Mouse (Mus musculus) kidney, embryonic 14.5 days (tissue): ENCODE measurements at regions not wholly inside any gene's neighbourhood (a gene's known extent, or its start where the extent isn't known, plus 50 kb on each side); places are given as distances from the start of the nearest gene placed in this dataset.

Source experiments
- ATAC-seq: fragments of 200-750 bp; cut with Nextera tagmentation; 2 replicates; pipeline ENCODE4 v1.8.0; 2017; ENCODE audit warnings: moderate number of reproducible peaks, mild to moderate bottlenecking, moderate TSS enrichment, moderate library complexity; ENCODE audit not compliant: low FRiP score, low TSS enrichment
- H3K27ac ChIP-seq: fragments of 300-500 bp; sonication (generic); 2 replicates; pipeline ENCODE4 v1.5.1; 2014; ENCODE audit warnings: low read depth, mild to moderate bottlenecking, low read length, moderate library complexity, mixed read lengths
- H3K27me3 ChIP-seq: fragments of 300-500 bp; sonication (generic); 2 replicates; pipeline ENCODE4 v1.6.1; 2014; ENCODE audit warnings: mild to moderate bottlenecking, low read length; ENCODE audit not compliant: control insufficient read depth, insufficient read depth
- H3K36me3 ChIP-seq: fragments of 300-500 bp; sonication (generic); 2 replicates; pipeline ENCODE4 v1.6.1; 2014; ENCODE audit warnings: low read length, mixed read lengths; ENCODE audit not compliant: control insufficient read depth, insufficient read depth
- H3K4me1 ChIP-seq: fragments of 300-500 bp; sonication (generic); 2 replicates; pipeline ENCODE4 v1.6.1; 2014; ENCODE audit warnings: low read length, mixed read lengths; ENCODE audit not compliant: control insufficient read depth, insufficient read depth
- H3K4me2 ChIP-seq: fragments of 300-500 bp; sonication (generic); replicated peaks from 2 replicates; pipeline ENCODE4 v1.6.1; 2014; ENCODE audit warnings: low read depth, mild to moderate bottlenecking, low read length
- H3K4me3 ChIP-seq: fragments of 300-500 bp; sonication (generic); 2 replicates; pipeline ENCODE4 v1.5.1; 2014; ENCODE audit warnings: mild to moderate bottlenecking, low read length
- H3K9ac ChIP-seq: fragments of 300-500 bp; sonication (generic); 2 replicates; pipeline ENCODE4 v1.6.1; 2014; ENCODE audit warnings: low read depth, mild to moderate bottlenecking, low read length, moderate library complexity
- H3K9me3 ChIP-seq: fragments of 300-500 bp; sonication (generic); 2 replicates; pipeline ENCODE4 v1.6.1; 2016; ENCODE audit warnings: low read length; ENCODE audit not compliant: control insufficient read depth
- WGBS: fragments of 180-500 bp; shearing (Covaris S2); extraction: QIAGEN DNeasy Blood & Tissue Kit; methylation state at CpG from one replicate; pipeline ENCODE4 v1.1.7; 2014; 5-methylcytosine and 5-hydroxymethylcytosine counted together

DNA sequence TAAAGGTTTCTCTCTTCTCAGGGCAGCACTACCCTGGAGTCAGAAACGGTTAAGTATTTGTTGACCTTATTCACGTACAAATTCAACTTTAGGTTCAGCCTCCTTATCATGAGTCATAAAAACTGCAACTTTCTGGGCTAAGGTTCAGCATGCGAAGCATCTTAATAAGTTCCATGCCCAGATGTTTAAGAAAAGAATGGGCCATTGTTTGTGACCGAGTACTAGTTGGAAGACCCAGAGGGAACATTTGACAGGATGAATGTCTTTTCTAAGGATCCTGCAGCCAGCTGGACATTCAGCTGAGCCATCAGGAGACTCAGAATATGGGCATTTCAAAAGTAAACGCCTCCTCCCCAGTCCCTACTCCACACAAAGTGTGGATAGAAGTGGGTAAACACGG lies 183.5 kb upstream of the Lrig3 start:
- Histone ChIP-seq H3K36me3 (no peaks in the 10 kb centered on the region), H3K27ac (no peak overlapping the region), H3K9me3 (no peaks in the 10 kb centered on the region), H3K4me2 (no peak overlapping the region), H3K9ac (no peak overlapping the region), H3K4me1 (peaks cover 16% of the 10 kb centered on the region), H3K27me3 (no peaks in the 10 kb centered on the region), H3K4me3 (no peak overlapping the region)
- WGBS, result 56% methylated on average over 6 of the region's 6 CpGs
- ATAC-seq, result no peak

DNA sequence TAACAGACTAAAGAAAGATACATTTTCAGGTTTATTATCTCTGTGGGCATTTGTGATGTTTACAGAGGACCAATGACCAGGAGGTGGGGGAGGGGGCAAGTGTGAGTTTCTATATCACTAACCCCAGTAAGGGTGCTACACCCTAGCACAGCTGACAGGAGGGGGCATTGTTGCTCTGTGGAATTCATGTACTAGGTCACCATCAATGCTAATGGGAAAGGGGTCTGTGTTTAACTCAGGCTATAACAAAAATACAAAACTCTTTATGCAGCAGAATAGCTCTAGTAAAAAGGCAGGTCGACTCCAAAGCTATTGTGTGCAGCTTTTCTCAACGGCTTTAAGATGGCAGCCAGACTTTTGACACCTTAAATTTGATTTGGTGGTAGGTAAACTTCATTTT lies 181.1 kb upstream of the Lrig3 start:
- no peaks in the 10 kb centered on the region for H3K36me3 ChIP-seq
- no peak overlapping the region for H3K9ac ChIP-seq
- peak overlapping the region; percentile 29; the same call in 1 of the 2 replicates for H3K4me2 ChIP-seq
- no peaks in the 10 kb centered on the region for H3K9me3 ChIP-seq
- H3K27ac ChIP-seq, result peak overlapping the region; percentile 81; the same call in 1 of the 2 replicates
- H3K4me1 ChIP-seq, result peaks cover 23% of the 10 kb centered on the region
- WGBS, result 13% methylated on average over 2 of the region's 2 CpGs
- no peak overlapping the region for H3K4me3 ChIP-seq
- peak; percentile 60; the same call in 1 of the 2 replicates for ATAC-seq
- no peaks in the 10 kb centered on the region for H3K27me3 ChIP-seq

DNA sequence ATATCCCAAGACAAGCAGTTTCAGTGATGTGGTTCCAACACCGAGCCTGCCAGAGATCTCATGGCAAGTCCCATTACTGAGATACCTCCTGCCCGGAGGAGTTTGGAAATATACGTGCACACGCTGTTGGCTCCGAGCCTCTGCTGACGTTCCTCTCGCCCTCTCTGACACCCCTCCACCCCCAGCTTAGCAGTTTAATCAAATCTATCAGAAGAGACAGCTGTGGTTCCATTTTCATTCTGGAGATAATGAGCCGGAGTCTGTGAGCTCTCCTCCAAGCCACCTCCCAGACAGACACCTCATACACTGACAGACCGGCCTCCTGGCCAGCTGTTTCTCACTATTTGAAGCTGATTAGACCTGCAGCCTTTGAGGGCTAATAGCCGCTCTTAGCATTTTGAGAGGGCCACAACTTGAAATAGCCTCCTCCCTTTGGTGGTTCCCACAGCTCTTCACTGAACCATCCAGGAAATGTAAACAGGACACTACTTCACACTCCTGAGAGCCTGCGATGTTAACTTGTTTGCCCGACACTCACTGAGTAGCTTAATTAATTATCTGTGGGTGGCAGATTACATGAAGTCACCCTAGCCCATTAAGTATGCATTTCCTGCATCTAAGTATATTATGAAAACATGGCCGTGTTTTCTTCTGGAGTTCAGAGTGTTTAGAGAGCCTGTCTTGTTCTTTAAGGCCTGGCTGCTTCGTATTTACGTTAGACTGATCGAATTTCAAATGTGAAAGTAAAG lies 180.3 kb upstream of the Lrig3 start:
- WGBS, result 11% methylated on average over 16 of the region's 16 CpGs
- peaks cover 23% of the 10 kb centered on the region for H3K4me1 ChIP-seq
- no peak overlapping the region; the same call in 1 of the 2 replicates for H3K9ac ChIP-seq

DNA sequence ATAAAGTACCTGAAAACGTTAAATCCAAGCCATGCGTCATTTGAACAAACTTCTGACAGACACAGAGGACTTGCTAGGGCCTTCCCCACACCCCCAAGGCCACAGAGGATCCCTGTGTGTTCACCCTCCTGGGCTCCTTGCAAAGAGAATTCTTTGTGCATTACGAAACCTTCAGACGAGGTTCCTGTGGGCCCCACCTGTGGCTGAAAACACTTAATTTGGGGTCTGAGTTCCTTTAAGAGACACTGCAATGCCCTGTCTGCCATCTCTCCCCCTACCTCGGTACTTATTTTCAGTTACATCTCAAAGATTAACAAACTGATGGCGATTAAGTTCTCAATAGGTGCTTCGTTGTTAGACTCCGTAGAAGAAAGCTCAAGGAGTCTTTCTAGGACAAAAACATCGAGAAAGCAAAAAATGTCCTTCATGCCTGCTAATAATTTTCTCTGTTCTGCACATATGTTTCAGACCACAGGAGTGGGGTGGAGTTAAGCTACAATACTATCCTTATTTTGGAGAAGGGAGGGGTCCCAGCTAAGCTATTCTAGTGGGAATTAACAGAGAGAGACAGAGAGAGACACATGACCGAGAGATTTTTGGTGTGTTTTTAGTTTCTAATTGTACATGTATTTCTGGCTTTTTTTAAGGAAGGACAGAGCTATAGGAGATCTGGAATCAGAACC lies 179.6 kb upstream of the Lrig3 start:
- Histone ChIP-seq H3K27me3 (no peaks in the 10 kb centered on the region), H3K4me1 (peaks cover 23% of the 10 kb centered on the region), H3K4me2 (peak overlapping the region; percentile 50), H3K36me3 (no peaks in the 10 kb centered on the region), H3K4me3 (peak overlapping the region; percentile 25), H3K27ac (peak overlapping the region; percentile 81), H3K9me3 (no peaks in the 10 kb centered on the region), H3K9ac (no peak overlapping the region; the same call in 1 of the 2 replicates)
- peak; percentile 36 for ATAC-seq
- WGBS, result 8% methylated on average over 10 of the region's 10 CpGs

More for the DNA sequence above, 180.3 kb upstream of the Lrig3 start:
- Histone ChIP-seq H3K36me3 (no peaks in the 10 kb centered on the region), H3K27me3 (no peaks in the 10 kb centered on the region), H3K4me2 (peak overlapping the region; percentile 29), H3K4me3 (no peak overlapping the region), H3K27ac (peak overlapping the region; percentile 81), H3K9me3 (no peaks in the 10 kb centered on the region)
- ATAC-seq, result peak; percentile 65

DNA sequence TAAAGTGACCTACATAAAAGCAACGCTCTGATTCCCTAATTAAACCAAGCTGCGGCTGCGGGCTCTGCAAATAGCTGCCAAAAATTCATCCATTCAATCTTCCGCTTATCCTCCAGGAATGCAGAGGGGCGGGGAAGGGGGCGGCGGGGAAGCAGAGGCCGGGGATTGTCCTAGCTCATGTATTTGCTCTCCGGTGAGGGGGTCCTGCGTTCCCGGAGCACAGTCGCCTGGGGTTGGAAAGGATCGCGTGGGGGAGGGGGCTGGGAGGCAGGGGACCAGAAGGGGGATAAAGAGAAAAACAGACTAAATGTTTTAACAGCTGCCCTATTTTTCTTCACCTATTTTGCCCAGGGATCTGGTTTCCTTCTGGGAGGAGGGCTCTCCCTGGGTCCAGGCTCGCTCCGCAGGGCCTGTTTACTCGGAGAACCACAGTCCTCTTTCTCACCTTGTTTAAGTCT lies 179.1 kb upstream of the Lrig3 start:
- H3K9ac ChIP-seq, result peak overlapping the region; percentile 46; the same call in 1 of the 2 replicates
- under 1% methylated on average over 17 of the region's 17 CpGs for WGBS

DNA sequence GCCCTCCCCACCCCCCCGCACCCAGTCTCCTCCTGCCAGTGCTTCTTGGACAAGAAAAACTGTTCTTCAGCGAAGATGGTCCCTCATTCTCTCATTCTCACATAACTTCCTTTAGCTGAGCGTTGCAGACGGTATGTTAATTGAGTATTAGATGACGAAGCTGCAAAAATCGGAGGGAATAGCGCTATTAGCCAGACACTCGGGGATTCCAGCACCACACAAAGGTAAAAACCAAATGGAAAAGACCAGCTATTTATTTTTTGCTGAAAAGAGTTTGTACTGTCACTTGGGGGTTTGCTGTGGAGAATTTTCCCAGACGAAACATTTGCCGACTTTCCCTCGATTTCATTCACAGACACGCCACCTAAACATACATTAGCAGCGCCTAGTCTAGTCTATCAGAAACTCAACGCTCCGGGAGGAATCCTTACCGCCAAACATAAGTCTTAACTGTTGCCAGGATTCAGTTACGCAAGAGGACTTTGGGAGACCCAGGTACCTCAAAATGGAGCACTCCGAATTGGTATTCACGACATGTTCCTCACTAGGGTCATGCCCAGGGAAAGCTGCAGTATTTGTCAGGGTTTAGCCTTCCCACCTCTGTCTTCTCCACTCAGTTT lies 178.4 kb upstream of the Lrig3 start:
- H3K27me3 ChIP-seq, result no peaks in the 10 kb centered on the region
- no peaks in the 10 kb centered on the region for H3K36me3 ChIP-seq
- WGBS, result 30% methylated on average over 19 of the region's 19 CpGs
- H3K9ac ChIP-seq, result 0 out of 2 replicates have a peak overlapping the region, but pooled peaks have one; percentile 46
- peak overlapping the region; percentile 81 for H3K27ac ChIP-seq
- peak overlapping the region; percentile 50 for H3K4me2 ChIP-seq
- H3K4me3 ChIP-seq, result peak overlapping the region; percentile 25
- no peaks in the 10 kb centered on the region for H3K9me3 ChIP-seq
- 0 out of 2 replicates have a peak, but pooled peaks have one; percentile 0 for ATAC-seq
- H3K4me1 ChIP-seq, result peaks cover 23% of the 10 kb centered on the region

More for the DNA sequence above, 179.1 kb upstream of the Lrig3 start:
- H3K36me3 ChIP-seq, result no peaks in the 10 kb centered on the region
- peak overlapping the region; percentile 25 for H3K4me3 ChIP-seq
- no peaks in the 10 kb centered on the region for H3K27me3 ChIP-seq
- H3K4me1 ChIP-seq, result peaks cover 23% of the 10 kb centered on the region
- H3K27ac ChIP-seq, result peak overlapping the region; percentile 81
- H3K9me3 ChIP-seq, result no peaks in the 10 kb centered on the region
- H3K4me2 ChIP-seq, result peak overlapping the region; percentile 50
- ATAC-seq, result peak; percentile 87

DNA sequence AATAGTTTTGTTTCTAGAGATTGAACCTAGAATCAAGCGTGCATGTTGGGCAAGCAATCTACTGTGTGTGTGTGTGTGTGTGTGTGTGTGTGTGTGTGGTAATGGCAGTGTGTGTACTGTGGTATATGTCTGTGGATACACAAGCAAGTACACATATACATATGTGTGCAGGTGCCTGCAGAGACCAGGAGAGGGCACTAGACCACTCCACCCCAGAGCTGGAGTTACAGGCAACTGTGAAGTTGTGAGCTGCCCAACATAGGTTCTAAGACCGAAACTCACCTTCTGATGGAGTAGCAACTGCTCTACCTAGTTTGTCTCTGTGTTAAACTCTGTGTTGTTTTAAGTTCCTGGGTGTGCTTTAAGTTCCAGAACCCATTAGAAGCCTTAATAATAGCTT lies 177.7 kb upstream of the Lrig3 start:
- Histone ChIP-seq H3K36me3 (no peaks in the 10 kb centered on the region), H3K27ac (no peak overlapping the region), H3K9me3 (no peaks in the 10 kb centered on the region), H3K9ac (no peak overlapping the region), H3K27me3 (no peaks in the 10 kb centered on the region), H3K4me2 (no peak overlapping the region), H3K4me1 (peaks cover 23% of the 10 kb centered on the region), H3K4me3 (no peak overlapping the region)
- WGBS, result 99% methylated on average over 2 of the region's 2 CpGs
- ATAC-seq, result no peak

DNA sequence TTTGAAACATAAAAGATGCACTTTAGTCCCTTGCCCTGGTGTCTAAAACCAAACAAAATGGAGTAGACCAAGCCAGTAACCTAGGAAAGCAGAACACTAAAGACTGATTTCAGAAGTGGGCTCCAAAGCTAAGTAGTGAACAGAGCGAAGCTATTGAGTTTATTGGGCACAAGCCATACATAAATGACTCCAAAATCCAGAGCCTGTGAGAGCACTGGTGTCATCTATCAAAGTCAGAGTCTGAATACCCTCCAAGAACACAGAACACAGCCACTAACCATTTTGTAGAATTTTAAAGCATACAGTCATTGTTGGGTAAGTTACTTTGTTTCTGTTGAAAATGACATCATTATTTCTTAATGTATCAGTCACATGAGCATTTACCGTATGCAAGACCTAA lies 175.0 kb upstream of the Lrig3 start:
- Histone ChIP-seq H3K36me3 (no peaks in the 10 kb centered on the region), H3K27me3 (no peaks in the 10 kb centered on the region), H3K4me1 (peaks cover 15% of the 10 kb centered on the region), H3K4me3 (no peak overlapping the region), H3K4me2 (no peak overlapping the region), H3K27ac (no peak overlapping the region), H3K9ac (no peak overlapping the region), H3K9me3 (no peaks in the 10 kb centered on the region)
- ATAC-seq, result no peak
- 85% methylated on average over 2 of the region's 2 CpGs for WGBS
